Mouse (Mus musculus) effector memory CD4-positive, alpha-beta T cell, adult 7 months (primary cell): ENCODE results near the gene Rapgef1. TPM values are rescaled to one million over a fixed set of nuclear protein-coding genes. Genes with fewer than 3 reads are reported as not detected.

Experiments
- polyA plus RNA-seq: library from polyadenylated mRNA; unstranded; fragments of 100-300 nt; shearing (Covaris generic); gene quantifications from one replicate; pipeline ENCODE4 v1.2.1, GENCODE M21; 2017

Rapgef1 gene
- polyA plus RNA-seq, result 37.9 TPM

GRCm38 (mm10) chr2:29619484-29620300 lies at the start of gene Rapgef1:
Rapgef1 (plus strand) TSS chr2:29619720.

DNA sequence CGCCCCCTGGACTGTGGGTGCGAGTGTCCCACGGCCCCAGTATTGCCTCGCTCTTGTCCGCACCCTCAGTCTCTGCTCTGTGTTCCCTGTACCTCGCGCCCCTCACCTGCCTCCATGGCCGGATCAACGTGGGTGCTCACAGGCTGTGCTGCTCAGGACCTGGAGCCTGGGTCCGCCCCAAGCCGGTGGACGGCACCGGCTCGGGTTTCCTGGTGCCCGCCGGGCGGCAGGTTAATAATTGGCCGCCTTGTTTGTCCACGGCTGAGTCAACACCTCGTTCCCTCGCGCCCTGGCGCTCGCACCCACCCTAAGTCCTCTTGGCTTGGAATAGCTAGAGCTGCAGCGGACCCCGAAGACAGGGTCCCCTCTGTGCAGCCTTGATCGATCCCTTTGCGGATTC lies 132.0 kb downstream of the Rapgef1 start, which contains the start of gene Gm13420:
Gene Gm13420 (minus strand): TSS at position 189 of the 400 bp plus-strand sequence.

DNA sequence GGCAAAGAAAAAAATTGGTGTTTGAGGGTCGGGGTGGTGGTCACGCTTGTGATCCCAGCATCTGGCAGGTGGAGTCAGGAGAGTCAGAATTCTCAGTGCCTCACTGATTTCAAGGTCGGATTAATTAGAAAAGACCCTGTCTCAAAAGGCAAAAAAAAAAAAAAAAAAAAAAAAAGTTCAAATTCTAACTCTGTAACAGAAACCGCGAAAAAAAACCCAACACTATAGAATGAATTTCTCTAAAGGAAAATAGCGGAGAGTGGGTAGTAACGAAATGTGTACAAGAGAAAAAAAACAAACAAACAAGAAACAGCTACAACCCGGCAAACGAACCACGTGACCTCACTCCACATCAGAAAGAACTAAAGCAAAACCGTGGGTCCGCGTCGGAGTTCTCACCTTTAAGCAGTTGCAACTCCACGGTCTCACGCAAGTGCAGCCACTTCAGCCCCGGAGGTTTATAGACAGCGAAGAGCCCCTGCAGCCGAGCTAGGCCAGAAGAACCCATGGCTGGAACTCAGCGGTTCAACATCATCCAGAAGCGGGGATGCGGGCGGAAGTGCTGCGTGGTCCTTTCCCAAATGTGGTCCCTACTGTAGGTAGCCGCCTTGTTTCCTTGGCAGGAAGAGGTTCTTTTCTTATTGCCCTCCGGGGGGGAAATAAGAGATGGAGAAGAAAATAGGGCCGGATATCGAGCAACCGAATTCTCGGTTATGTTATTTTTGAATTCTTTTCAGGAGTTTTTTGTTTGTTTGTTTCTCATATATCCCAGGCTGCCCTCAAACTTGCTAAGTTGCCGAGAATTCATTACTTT lies 167.8 kb downstream of the Rapgef1 start, which contains the start of gene Coq4:
Gene Coq4 (plus strand): TSS at position 390 of the 814 bp plus-strand sequence.

GRCm38 (mm10) chr2:29787937-29788681 lies 168.6 kb downstream of the Rapgef1 start, which contains the start of gene Trub2:
Trub2 (minus strand) TSS chr2:29788502.

Other genes with a start within 250 kb of the Rapgef1 start
- gene Gm13420, start 132.0 kb downstream of the Rapgef1 start, polyA plus RNA-seq, result not detected
- gene Gm13547, start 139.6 kb downstream of the Rapgef1 start, polyA plus RNA-seq, result not detected
- 6.1 TPM for gene Coq4, start 167.8 kb downstream of the Rapgef1 start, polyA plus RNA-seq
- 19.3 TPM for gene Trub2, start 168.8 kb downstream of the Rapgef1 start, polyA plus RNA-seq
- 3.4 TPM for gene Slc27a4, start 182.9 kb downstream of the Rapgef1 start, polyA plus RNA-seq
- 19.6 TPM for gene Urm1, start 200.4 kb downstream of the Rapgef1 start, polyA plus RNA-seq
- gene Cercam, start 249.4 kb downstream of the Rapgef1 start, polyA plus RNA-seq, result 2.4 TPM